Mouse (Mus musculus) layer of hippocampus, adult 9-10 months (tissue): ENCODE measurements around the gene Col7a1.

ENCODE experiments used
- DNase-seq: peaks from one replicate; pipeline ENCODE4 v3.0.0; 2022; ENCODE audit warnings: low spot score

The Col7a1 gene

GRCm38 (mm10) chr9:109021428-109021827, 68.0 kb downstream of the Col7a1 start:
- DNase-seq, result no peak

DNA sequence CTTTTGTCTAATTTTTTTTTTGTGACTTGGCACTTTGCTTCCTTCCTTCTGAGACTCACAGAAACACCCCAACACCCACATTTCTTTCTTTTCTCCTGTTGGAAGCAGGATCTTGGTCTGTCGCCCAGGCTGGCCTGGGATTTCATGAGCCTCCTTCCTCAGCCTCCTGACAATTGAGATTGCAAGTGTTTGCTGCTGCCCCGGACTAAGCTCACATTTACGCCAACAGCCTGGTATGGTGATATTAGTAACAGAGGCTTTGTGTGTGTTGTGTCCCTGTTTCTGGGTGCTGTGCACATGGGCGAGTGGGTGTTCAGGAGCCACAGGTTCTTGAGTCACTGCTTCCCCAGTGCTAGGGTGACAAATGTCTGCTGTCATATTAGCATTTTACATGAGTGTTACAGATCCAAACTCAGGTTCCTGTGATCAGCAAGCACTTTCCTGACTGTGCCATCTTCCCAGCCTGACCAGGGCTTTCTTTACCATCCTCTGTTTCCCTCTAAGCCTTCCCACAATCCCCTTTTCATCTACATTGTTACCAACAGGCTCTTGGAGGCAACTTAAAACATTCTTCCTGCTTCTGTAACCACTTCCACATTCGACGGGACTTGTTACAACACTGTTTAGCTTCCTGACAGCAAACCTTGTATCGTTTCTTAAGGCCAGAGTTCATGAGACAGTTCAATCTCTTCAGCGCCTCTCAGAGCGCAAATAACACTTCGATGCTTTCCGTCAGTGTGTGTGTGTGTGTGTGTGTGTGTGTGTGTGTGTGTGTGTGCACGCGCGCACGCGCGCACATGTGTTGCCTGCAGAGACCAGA, 69.7 kb downstream of the Col7a1 start:
- DNase-seq, result no peak

- DNase-seq, result no peak
These were observed 74.1 kb downstream of the Col7a1 start for GRCm38 (mm10) chr9:109027521-109027920.

GRCm38 (mm10) chr9:109028421-109028820, 75.0 kb downstream of the Col7a1 start:
- no peak for DNase-seq

DNA sequence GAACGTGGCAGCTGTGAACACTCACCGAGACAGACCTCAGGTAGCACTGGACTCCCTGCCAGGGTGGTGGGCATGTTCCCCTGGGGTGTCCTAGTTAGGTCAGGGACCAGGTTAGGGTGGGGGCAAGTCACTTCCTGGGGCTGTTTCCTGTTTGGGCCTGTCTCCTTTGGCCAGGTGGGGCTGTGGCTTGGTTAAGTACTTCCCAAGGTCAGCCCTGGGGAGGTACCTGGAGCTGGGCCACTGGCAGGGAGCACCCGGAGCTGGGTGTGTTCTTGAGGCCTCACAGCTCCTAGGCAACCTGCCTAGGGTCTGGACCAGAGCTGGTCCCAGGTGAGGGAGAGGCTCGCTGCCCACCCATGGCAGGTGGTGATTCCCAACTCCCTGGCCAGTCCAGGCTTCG, 75.5 kb downstream of the Col7a1 start:
- DNase-seq, result no peak

DNA sequence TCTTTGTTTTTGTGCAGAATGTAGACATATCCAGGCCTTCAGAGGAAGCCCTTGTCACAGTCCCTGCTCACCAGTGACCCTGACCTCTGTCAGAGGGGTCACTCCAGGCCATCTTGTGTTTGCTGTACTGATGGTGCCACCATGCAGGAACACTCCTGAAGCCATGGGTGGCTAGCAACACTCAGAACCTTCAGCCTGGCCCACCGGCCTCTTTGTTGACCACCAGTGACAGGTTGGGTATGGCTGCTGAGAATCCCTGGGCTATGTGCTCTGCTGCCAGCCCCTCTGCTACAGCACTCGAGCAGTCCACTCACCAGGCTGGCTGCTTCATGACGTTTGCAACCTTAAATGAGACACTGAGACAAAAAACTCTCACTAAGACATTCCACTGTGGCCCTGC, 76.9 kb downstream of the Col7a1 start:
- DNase-seq, result no peak

DNA sequence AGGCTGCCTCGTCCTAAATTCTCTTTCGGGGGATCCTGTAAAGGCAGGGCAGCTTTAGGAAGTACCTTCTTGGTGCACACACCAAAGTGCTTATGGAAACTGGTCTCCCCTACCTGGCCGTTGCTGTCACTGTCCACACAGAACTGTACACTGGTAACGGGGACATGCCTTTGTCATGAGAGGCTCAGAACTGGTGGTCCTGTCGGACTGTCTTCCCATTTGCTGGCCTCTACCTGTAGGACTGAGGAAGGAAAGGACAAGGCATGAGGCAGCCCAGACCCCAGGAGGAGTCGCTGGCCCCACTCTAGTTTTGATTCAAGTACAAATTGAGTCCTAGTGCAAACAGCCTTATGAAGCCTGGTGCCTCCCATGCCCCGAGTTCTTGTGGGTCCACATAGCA, 77.6 kb downstream of the Col7a1 start:
- no peak for DNase-seq

DNA sequence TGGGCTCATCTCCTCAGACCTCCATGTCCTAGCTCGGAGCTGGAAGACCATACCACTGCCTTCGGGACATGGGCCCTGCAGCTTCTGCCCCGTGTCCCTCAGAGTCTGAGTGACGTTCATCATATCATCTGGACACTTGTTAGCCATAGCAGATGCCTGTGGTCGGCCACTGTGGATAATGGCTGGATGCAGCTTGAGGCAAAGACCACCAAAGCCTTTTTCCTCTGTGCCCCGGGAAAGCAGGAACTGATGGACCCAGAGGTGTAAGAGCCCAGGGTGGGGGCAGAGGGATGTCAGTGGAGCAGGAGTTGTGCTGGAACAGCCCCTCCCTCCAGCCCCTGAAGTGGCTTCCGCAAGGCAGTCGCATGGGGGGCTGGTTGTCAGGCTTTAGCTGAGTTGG, 78.3 kb downstream of the Col7a1 start:
- DNase-seq, result no peak

- DNase-seq, result no peak
These were observed 79.0 kb downstream of the Col7a1 start for GRCm38 (mm10) chr9:109032435-109032834.
